Mouse (Mus musculus) cerebellum, adult (tissue): ENCODE results near the gene Ctrc.
A peak's percentile ranks its signal among the peaks of the same experiment; 100 is the strongest.

Experiments
- ATAC-seq: cut with Nextera tagmentation; 2 replicates; pipeline ENCODE4 v1.9.2; 2017; ENCODE audit warnings: mild to moderate bottlenecking, moderate library complexity, mixed read lengths; ENCODE audit not compliant: insufficient number of reproducible peaks, low FRiP score, low TSS enrichment

Gene Ctrc

DNA sequence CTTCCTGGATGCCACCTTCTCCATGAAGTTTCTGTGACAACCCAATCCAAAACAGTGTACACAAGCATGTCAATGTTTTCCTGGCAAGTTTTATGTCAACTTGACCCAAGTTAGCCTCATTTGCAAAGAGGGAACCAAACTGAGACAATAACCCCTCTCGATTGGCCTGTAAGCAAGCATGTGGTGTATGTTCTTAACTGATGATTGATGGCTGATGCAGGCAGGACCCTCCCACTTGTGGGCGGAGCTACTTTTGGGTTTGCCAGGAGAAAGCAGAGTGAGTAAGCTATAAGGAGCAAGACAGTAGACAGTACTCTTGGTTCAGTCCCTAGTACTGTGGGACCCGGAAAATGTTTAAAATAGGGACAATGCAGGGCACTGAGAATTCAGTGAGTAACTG lies 23.2 kb downstream of the Ctrc start:
- ATAC-seq = no peak

GRCm38 (mm10) chr4:141822089-141822488 lies 24.1 kb downstream of the Ctrc start:
- no peak for ATAC-seq

GRCm38 (mm10) chr4:141821178-141821577 lies 25.0 kb downstream of the Ctrc start:
- ATAC-seq = no peak

DNA sequence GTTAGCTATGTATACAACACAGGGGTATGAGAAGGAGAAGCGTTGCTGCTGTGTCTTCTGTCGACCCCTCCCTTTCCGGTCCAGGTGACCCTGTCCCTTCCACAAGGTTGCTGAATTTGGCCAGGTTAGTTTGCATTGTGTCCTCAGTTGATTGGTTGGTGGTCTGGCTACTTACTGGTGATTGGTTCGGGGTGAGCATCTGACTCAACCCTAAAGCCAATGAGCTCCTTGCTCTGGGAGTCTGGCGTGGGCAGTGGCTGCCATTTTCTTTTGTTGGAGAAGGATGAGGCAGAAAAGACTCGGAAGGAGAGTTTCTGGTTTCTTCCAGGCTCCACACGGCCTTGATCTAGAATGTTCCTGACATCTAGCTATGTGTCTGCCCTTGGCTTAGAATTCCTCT lies 26.8 kb downstream of the Ctrc start:
- no peak for ATAC-seq

DNA sequence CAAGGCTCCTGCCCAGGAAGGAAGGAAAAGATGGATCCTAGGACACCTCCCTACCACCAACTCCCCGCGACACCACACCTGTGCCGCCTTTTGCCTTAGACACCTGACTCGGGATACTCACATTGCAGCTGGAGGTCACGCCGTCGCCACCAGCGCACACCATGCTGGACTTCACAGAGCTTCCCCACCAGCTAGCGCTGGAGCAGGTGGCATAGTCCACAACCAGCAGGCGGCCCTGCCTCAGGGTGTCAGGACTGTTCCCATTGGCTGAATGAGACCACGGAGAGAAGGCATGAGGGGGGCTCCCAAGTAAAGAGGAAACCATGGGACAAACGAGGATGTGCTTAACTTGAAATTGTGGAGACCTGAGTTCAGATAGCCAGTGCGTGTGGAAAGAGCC lies 27.3 kb downstream of the Ctrc start:
- no peak for ATAC-seq

- no peak for ATAC-seq
Observed at GRCm38 (mm10) chr4:141817706-141818105, 28.5 kb downstream of the Ctrc start.

DNA sequence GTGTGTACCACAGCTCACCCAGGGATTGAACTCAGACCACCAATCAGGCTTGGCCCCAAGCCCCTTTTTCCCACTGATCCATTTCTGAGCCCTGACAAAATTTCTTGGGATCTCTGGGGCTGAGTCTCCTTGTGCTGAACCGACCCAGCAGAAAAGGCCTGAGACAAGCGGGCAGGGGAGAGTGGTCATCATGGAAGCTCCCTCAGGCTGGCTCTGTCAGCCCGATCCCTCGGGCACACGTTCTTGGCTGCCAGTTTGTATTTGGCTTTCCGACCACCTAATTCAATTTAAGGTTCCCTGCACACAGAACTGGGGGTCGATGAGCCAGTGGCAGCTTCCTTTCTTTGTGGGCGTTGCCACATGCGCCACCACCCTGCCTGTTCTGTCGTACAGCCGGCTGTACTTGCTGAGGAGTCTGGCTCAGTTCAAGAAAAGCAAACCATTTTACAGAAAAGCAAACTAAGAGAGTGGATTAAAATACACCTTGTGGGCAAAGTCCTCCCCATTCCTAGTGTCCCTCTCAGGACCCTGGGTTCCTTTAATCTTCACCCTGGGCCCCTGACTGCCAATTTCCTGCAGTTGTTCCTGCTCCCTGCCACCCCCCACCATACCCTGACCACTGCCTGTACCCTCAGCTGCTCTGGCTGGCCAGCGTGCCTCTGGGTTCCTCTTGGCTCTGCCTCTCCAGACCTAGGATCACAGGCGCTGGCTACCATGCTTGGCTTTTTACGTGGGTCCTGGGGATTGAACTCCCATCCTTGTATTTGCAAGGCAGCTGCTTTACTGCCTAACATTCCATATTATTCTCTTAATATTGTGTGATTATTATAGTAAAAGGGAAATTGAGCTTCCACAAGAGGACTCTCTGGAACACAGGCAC lies 29.1 kb downstream of the Ctrc start:
- ATAC-seq = no peak

- no peak for ATAC-seq
Observed at GRCm38 (mm10) chr4:141816267-141816666, 29.9 kb downstream of the Ctrc start.

DNA sequence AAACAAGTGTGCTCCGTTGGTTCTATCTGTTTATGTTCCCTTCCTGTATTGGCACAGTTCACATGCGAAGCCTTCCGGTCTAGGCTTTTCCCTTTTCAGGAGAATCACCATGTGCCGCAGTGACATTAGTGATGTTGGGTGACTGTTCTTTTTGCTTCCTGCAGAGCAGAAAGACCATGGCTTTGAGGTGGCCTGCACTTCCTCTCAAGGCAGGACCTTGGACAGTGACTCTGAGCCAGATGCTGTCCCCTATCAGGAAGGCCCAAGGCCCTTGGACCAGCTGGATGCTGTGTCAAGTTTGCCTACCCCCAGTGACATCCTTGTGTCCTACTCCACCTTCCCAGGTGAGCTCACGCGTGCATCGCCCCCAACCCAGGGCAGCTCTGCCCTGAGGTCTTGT lies 34.8 kb downstream of the Ctrc start:
- ATAC-seq = no peak

- no peak for ATAC-seq
Observed at GRCm38 (mm10) chr4:141810975-141811374, 35.2 kb downstream of the Ctrc start.

DNA sequence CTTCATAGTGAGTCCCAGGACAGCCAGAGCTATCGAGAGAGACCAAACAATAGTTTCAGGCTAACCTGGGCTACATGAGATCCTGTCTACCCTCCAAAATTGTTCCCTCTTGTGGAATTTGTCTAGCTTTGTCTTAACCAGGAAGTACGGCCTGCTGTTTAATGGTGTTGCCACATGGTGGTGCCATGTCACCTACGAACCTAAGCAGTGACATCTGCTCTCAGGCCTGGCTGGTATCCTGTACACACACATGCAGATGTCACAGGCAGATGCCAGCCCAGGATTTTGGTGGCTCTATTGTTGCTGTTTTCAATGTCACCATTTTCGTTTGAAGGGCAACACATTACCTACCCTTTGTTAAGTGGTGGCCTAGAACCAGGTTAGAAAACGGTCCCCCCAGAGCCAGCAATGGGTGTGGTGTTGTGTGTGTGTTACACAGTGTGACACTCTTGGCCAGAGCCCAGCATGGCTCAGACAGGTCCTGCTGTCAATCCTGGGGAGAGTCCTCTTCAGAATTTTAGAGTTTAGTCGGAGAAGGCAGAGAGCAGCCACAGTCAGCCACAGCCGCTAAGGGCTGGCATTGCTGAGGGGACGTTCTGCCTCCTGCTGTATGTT lies 36.2 kb downstream of the Ctrc start:
- no peak for ATAC-seq

GRCm38 (mm10) chr4:141805886-141806285 lies 40.3 kb downstream of the Ctrc start:
- ATAC-seq = no peak

DNA sequence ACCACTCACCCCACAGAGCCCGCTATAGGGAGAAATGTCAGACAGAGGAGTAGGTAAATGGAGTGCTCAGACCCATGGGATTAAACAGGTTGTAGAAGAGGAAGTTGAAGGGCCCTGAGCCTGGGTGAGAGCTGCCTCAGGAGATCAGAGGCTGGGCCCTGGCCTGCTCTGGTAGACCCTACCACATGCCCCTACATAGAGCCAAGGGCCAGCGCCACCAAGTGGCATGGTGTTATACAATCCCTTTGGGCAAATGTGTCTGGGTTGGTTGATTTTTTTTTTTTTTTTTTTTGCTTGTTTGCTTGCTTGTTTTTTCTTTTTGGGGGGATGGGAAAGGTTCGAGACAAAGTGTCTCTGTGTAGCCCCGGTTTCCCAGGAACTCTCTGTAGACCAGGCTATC lies 42.1 kb downstream of the Ctrc start:
- ATAC-seq = no peak

DNA sequence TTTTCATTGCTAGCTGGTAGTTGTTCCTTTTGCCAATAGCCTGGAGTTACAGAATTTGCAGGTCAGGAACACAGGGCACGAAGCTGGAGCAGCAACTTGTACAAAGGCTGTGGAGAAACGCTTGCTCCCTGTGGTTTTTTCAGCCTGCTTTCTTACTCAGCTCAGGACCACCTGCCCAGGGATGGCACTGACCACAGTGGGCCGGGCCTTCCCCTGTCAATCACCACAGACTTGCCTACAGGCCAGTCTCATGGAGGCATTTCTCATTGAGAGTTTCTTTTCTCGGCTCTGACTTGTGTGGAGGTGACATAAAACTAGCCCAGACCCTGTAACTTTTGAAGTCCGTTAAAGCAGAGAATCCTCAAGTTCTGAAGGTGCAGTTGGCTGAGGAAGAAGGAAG lies 48.6 kb downstream of the Ctrc start:
- ATAC-seq = no peak

- no peak for ATAC-seq
Observed at GRCm38 (mm10) chr4:141796954-141797353, 49.2 kb downstream of the Ctrc start.

GRCm38 (mm10) chr4:141796356-141796755 lies 49.8 kb downstream of the Ctrc start:
- no peak for ATAC-seq

- ATAC-seq = no peak
Observed at GRCm38 (mm10) chr4:141794152-141794535, 52.0 kb downstream of the Ctrc start.

GRCm38 (mm10) chr4:141793282-141794151 lies 52.6 kb downstream of the Ctrc start, which contains the start of gene Casp9:
TSS of gene Casp9 (plus strand) at chr4:141793612.
- ATAC-seq = peak; percentile 67

DNA sequence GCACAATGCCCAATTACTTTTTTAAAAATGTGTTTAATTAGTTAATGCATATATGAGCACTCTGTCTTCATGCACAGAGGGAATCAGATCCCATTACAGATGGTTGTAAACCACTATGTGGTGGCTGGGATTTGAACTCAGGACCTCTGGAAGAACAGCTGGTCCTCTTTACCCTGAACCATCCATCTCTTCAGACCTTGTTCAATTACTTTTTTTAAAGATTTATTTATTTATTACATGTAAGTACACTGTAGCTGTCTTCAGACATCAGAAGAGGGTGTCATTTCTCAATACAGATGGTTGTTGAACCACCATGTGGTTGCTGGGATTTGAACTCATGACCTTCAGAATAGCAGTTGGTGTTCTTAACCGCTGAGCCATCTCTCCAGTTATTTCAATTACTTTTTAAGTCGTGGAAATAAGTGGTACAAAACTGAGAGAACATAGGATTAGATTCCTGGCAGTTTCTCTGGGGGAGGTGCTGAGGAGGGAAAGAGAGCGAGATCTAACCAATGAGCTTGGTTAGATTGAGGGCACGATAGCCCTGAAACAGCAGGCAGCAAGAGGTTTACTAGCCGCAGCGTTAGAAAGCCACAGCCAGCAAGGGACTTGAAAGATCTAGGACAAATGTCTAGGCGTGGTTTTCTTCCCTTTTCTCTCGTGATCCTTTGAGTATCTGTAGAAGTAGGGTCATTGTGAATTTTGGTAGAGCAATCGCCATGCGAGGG lies 53.4 kb downstream of the Ctrc start:
- no peak for ATAC-seq

DNA sequence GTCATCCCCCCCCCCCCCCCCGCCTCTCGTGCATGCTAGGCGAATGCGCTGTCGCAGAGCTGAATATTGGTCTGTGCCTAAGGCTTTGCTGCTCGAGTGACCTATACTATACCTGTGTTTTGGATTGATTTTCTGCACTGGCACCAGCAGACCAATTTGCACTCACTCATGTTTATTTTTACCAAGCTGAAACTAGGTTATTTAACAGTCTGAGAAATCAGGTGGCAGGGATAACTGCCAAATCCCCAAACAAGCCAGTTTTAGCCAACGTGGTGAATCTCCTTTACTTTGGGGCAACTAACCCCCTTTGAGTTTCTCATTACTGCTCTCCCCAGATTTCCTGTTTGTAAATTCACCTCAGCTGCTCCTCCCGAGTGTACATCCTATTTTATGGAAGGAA lies 54.2 kb downstream of the Ctrc start:
- no peak for ATAC-seq
